Mouse (Mus musculus): Measurements from ENCODE around the gene Vmn2r3.

GRCm38 (mm10) chr3:64289609-64290008 is at the start of gene Vmn2r3:
- no peak for TF ChIP-seq CTCF (IDR thresholded peaks at IDR 0.05; ENCODE audit: low read depth, low read length)
- no peak for TF ChIP-seq TAL1 (conservative IDR thresholded peaks at IDR 0.05; ENCODE audit: low read depth, low read length)
- no peak for TF ChIP-seq GATA1 (IDR thresholded peaks at IDR 0.05; ENCODE audit: borderline replicate concordance, low read length)
- TF ChIP-seq POLR2AphosphoS5 (IDR thresholded peaks at IDR 0.05; ENCODE audit: insufficient replicate concordance, low read depth, low read length): no peak
- TF ChIP-seq GATA2 (IDR thresholded peaks at IDR 0.05; ENCODE audit: borderline replicate concordance, low read depth, low read length): no peak

Measured in G1E (cell line).